Mouse (Mus musculus) adipocyte (in vitro differentiated cells): ENCODE data around the gene Cyp2b13.
"Not testable (repeated sequence)": the region's sequence is repeated elsewhere in the genome, so short reads cannot be mapped to it uniquely, and the experiment has no call there.

Experiments
- DNase-seq: peaks from one replicate; pipeline ENCODE4 v3.0.0-alpha.2; 2016; ENCODE audit warnings: low spot score

Gene Cyp2b13

DNA sequence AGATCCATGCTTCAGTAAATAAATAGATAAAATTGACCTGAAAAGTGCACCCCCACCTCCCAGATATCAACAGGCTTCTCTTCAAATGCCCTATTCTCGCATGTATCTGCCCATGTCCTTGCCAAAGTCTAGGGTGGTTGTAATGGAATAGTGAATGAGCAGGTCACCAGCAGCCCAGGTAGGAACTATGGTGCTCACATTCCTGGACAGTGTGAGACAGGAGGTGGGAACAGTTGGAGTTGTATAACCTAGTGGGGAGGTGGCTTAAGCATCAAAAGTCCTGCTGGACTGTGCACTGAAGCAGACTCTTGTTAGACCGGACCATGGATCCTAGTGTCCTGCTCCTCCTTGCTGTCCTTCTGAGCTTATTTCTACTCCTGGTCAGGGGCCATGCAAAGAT, at the start of gene Cyp2b13:
Gene Cyp2b13 (plus strand): TSS at position 301 of the 400 bp plus-strand sequence.
- not testable (repeated sequence) for DNase-seq

DNA sequence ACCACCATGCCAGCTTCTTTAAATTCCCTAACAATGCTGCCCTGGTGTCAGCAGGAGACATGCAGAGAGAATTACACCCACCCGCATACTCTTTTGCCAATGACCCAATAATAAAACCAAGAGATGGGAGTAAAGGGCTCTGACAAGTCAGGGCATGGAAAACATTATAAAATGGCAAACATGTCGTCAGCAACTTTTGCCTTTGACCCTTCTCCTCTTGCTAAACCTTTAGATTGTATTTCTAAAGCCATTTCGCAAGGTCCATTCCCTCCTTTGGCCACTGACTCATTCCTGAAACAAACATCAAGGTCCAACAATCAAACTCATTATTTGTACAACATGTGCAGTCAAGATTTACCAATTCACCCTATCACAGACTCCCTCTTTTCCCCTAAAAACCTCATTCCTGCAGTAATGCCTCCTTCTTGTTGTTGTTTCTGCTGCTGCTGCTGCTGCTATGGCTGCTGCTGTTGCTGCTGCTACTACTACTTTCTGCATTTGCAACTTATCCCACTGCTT, 41.4 kb upstream of the Cyp2b13 start:
- DNase-seq = not testable (repeated sequence)

DNA sequence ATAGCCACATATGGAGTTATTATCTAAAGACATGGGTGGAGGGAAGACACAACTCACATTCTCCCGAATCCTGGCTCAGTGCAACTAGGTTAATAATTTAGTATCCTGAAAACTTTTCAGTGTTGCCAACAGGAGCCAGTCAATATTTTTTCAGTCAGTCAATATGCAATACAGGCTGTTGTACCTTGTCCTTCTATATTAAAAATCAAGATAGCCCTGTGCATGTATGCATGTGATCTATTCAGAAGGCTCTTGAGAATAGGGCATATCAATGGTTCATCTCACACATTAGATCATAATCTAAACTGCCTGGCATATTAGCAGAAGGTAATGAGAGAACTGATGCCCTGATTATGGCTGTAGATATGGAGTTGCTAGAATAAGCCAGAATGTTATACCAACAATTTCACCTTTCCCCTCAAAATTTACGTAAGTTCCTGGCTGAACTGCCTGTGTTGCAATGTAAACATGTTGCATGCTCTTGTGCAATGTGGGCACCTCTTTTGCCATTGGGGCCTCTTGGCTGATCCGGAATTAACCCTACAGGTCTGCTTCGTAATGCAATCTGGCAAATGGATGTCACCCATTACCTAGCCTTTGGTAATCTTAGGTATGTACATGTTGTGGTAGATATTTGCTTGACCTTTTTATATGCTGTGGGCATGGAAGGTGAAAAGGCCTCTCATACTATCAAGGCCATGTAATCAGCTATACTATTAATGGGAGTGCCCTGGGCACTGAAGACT, 6.2 kb upstream of the Cyp2b13 start:
- peak; percentile 2 for DNase-seq

DNA sequence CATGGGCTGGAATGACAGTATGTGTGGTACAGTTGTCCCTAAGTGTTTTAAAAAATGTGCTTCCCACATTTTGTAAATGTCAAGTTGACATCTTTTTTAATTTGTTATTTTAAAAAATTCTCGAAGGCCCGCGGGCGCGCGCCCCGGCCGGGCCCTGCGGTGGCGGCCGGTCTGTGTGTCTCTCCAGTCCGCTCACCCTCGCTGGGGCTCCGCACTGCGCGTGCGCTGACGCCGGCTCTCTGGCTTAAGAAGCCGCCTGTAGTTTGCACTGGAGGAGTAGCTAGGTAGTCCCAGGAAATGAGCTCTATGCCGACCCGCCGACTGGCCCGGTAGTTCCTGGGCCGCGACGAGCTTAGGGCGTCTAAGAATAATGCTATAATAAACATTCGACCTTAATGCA, 10.4 kb downstream of the Cyp2b13 start:
- DNase-seq = not testable (repeated sequence)

DNA sequence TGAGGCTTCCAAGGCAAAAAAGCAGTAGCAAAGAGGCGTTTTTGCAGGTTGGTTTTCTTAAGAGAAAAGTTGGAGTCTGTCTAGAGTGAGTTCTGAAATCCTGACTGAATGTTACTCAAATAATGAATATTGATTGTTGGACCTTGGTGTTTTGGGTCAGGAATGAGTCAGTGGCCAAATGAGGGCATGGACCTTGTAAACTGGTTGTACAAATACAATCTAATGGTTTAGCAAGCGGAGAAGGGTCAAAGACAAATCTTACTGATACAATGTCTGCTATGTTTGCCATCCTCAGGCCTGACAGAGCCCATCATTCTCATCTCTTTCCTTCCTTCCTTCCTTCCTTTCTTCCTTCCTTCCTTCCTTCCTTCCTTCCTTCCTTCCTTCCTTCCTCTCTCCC, 21.3 kb downstream of the Cyp2b13 start:
- DNase-seq = no peak

DNA sequence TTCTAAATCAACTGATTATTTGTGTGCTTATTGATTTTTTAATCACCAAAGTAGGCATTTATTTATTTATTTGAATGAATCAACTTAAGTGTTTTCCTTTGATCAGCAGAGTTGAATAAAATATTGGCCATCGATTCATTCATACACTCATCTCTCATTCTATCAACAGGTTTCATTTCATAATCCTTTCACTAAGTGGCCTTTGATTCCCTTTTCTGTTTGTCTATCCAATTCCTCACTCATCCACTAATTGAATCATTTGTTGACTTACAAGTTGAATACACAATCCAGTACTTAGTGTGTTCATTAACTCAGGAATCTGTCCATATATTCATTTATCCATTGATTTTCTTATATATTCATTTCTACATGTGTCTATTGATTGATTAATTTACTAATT, 26.1 kb downstream of the Cyp2b13 start:
- DNase-seq = no peak

DNA sequence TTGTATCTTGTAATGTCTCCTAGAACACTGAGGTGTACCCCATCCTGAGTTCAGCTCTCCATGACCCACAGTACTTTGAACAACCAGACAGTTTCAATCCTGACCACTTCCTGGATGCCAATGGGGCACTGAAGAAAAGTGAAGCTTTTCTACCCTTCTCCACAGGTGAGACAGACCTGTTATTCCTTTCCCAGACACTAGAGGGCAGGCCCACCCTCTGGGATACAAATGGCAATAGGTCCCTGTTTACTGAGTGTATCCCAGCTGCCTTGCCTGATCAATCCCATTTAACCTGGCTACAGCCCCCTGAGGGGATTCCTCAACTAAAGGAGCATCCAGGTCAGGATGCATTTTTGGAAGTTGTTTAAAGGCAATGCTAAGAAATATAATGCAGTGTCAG, 27.3 kb downstream of the Cyp2b13 start:
- DNase-seq = not testable (repeated sequence)

DNA sequence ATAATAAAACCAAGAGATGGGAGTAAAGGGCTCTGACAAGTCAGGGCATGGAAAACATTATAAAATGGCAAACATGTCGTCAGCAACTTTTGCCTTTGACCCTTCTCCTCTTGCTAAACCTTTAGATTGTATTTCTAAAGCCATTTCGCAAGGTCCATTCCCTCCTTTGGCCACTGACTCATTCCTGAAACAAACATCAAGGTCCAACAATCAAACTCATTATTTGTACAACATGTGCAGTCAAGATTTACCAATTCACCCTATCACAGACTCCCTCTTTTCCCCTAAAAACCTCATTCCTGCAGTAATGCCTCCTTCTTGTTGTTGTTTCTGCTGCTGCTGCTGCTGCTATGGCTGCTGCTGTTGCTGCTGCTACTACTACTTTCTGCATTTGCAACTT, 78.3 kb downstream of the Cyp2b13 start:
- DNase-seq = not testable (repeated sequence)

DNA sequence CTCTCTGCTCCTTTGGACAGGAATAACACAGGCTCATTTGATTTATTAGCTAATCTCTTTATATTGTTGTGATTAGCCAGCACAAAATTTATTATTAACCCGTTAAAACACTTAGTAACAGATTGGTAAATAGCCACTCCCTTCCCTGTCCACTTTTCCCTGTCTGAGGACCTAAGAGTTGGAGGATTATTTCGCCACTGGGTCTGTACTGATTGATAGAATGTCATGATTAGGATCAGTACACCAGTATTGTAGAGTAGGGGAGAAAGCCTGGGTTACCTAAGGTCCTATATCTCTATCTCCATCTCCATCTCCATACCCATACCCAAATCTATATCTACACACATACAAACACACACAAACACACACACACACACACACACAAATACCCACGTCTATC, 82.4 kb downstream of the Cyp2b13 start:
- not testable (repeated sequence) for DNase-seq
